Mouse (Mus musculus) adrenal gland, postnatal 10 days (tissue): ENCODE measurements around the gene Fhl3. TPM values are rescaled to one million over a fixed set of nuclear protein-coding genes. Genes with fewer than 3 reads are reported as not detected.
"Not testable (repeated sequence)": the region's sequence is repeated elsewhere in the genome, so short reads cannot be mapped to it uniquely, and the experiment has no call there.

Source experiments
- DNase-seq: peaks from one replicate; pipeline ENCODE4 v3.0.0; 2021; ENCODE audit warnings: mixed read lengths
- total RNA-seq, 2 experiments: library from RNA; stranded (reverse); gene quantifications; 2 replicates each; pipeline ENCODE4 v1.2.3; 2021

Gene Fhl3
- total RNA-seq, 2 experiments from 2014 or later, result 9.5 to 15.8 TPM

GRCm38 (mm10) chr4:124709961-124710446 lies 9.5 kb downstream of the Fhl3 start:
- no peak for DNase-seq

- no peak for DNase-seq
These were observed 10.3 kb downstream of the Fhl3 start for GRCm38 (mm10) chr4:124710776-124711291.

- no peak for DNase-seq
These were observed 12.1 kb downstream of the Fhl3 start for GRCm38 (mm10) chr4:124712618-124713017.

- not testable (repeated sequence) for DNase-seq
These were observed 13.3 kb downstream of the Fhl3 start for GRCm38 (mm10) chr4:124713850-124714249.

- peak; percentile 96 for DNase-seq
These were observed 14.3 kb downstream of the Fhl3 start, which contains the start of gene Sf3a3 for GRCm38 (mm10) chr4:124714545-124715481. Gene Sf3a3 (plus strand): TSS chr4:124714776.

GRCm38 (mm10) chr4:124719101-124719500 lies 18.6 kb downstream of the Fhl3 start:
- no peak for DNase-seq

- no peak for DNase-seq
These were observed 25.6 kb downstream of the Fhl3 start for GRCm38 (mm10) chr4:124726121-124726520.

GRCm38 (mm10) chr4:124736952-124737351 lies 36.5 kb downstream of the Fhl3 start:
- no peak for DNase-seq

GRCm38 (mm10) chr4:124737486-124737885 lies 37.0 kb downstream of the Fhl3 start:
- DNase-seq, result no peak

GRCm38 (mm10) chr4:124738013-124738412 lies 37.5 kb downstream of the Fhl3 start:
- DNase-seq, result no peak

GRCm38 (mm10) chr4:124738783-124739182 lies 38.3 kb downstream of the Fhl3 start:
- no peak for DNase-seq

- DNase-seq, result peak; percentile 86
These were observed 41.2 kb downstream of the Fhl3 start, which contains the start of gene Inpp5b for GRCm38 (mm10) chr4:124741376-124742343. Gene Inpp5b (plus strand): TSS chr4:124741850.

- DNase-seq, result no peak
These were observed 42.3 kb downstream of the Fhl3 start for GRCm38 (mm10) chr4:124742839-124743238.

GRCm38 (mm10) chr4:124746577-124746976 lies 46.1 kb downstream of the Fhl3 start:
- no peak for DNase-seq

GRCm38 (mm10) chr4:124747851-124748250 lies 47.4 kb downstream of the Fhl3 start:
- DNase-seq, result no peak

- DNase-seq, result peak; percentile 99
These were observed 51.1 kb downstream of the Fhl3 start for GRCm38 (mm10) chr4:124751300-124752250.

GRCm38 (mm10) chr4:124752281-124753199 lies 52.0 kb downstream of the Fhl3 start:
- DNase-seq, result peak; percentile 33

- no peak for DNase-seq
These were observed 55.0 kb downstream of the Fhl3 start for GRCm38 (mm10) chr4:124755526-124755925.
